Mouse (Mus musculus): ENCODE measurements at regions not wholly inside any gene's neighbourhood (a gene's known extent, or its start where the extent isn't known, plus 50 kb on each side); places are given as distances from the start of the nearest gene placed in this dataset.

DNA sequence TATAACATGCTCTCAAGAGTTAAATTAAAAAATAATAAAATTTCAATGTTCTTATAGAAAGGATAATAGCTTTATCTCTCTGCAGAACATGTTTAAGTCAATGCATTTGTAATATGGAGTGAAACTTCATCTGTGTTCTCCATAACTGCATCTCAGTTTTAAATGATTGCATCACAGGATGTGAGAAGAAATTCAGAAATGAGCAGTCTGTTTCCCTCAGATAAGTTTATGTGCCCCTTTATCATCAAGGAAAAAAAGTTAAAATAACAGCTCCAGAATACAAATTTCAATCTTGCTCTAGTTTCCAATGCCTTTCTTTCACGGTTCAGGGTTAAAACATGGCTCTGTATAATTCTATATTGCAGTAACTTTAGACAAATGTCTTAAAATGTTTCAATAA, 1048.3 kb downstream of the Pla2g4a start:
- TF ChIP-seq POLR2A (IDR thresholded peaks at IDR 0.05; ENCODE audit: extremely low read depth, insufficient read depth, low read length) (no peak), CTCF (IDR thresholded peaks at IDR 0.05; ENCODE audit: low read depth, low read length) (no peak)
